Mouse (Mus musculus): ENCODE results near the gene Padi3. TPM values are rescaled to one million over a fixed set of nuclear protein-coding genes. Genes with fewer than 3 reads are reported as not detected.

The Padi3 gene
- total RNA-seq (2015): not detected in 2 replicates
- total RNA-seq (2017): 0.07 and 0.46 TPM in 2 replicates

DNA sequence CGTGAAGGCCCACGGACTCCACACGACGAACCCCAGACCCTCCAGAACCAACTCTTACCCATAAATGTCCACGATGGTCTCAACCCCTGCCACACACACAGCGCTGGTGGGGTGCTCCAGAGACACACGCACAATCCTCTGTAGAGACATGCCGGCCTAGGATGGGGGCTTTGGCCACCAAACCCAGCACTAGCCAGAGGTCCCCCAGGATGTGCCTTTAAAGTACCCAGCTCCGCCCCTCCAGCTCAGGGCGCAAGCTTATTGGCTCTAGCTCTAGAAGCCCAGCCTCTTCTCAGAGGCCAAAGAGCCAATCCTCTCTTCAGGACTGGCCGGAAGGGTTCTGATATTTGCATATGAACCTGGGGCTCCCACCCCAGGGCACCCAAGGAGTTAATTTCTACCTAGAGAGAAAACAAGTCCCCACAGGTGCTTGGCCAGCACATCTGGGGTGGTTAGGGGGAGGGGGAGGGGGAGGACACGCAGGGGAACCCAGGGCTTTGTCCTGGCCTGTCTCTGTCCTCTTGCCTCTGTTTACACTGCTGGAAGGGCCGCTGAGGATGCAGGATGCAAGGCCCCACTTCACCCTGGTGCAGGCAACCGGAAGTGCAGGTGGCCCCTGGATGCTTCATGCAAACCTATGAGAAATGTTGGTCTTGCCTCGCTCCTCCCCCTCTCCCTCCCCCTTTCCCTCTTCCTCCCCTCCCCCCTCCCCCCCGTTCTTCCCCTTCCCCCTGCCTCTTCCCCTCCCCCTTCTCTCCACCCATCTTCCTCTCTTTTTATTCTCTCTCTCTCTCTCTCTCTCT lies at the start of gene Padi3:
Gene Padi3 (minus strand): TSS at position 191 of the 803 bp plus-strand sequence.
- 0 out of 2 replicates have a peak, but pooled peaks have one; percentile 20 for ATAC-seq (replicated peaks; ENCODE audit: poor library complexity)

DNA sequence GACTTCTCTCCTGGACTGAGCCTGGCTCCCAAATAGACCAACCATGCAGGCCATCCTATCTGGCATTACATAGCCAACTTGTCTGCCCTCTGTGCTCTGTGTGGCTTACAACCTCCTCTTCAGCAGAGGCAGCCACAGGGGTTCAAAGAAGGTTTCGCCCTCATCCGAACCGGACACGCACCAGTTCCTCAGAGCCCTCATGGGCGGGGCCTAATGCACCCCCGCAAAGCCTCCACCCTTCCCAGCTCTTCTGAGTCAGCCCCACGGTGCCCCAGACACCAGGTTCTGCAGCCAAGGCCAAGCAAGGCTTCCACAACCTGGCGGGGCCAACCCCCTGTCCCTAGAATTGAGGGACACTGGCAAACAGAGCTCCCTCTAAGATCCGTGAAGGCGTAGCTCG lies 48.8 kb upstream of the Padi3 start:
- ATAC-seq (replicated peaks; ENCODE audit: poor library complexity): no peak

DNA sequence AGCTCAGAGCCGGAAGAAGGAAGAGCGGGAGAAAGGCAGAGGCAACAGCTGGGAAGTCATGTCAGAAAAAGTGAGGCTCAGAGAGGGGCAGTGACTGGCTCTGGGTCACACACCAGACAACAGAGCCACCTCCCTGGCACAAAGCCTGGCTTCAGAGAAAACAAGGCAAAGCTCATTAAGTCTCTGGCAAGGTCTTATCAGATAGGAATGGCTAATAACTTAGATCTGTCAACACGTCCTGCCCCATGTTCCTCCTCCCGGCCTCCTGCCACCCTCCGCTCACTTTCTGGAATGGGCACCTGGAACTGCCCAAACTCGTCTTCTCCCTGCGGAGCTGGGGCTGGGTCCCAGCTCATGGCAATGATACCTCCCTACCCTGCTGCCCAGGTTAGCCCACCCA lies 47.4 kb upstream of the Padi3 start:
- ATAC-seq (replicated peaks; ENCODE audit: poor library complexity): no peak

DNA sequence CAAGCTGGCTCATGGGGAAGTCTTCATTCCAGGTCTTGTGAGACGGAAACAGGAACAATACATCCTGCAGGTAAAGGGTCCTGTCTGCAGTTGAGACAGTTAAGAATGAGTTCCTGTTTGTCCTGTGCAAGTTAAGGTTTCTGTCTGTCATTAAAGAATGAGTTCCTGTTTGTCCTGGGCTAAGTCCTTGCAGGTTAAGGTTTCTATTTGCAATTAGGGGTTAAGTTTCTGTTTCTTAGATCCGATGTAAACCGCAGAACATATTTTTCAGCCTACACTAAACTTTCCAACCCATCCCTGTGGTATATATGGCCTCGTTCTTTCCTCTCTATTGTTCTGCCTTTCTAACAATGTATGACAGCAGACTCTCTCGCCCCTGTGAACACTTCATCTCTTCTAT lies 46.6 kb upstream of the Padi3 start:
- 0 out of 2 replicates have a peak, but pooled peaks have one; percentile 1 for ATAC-seq (replicated peaks; ENCODE audit: poor library complexity)

DNA sequence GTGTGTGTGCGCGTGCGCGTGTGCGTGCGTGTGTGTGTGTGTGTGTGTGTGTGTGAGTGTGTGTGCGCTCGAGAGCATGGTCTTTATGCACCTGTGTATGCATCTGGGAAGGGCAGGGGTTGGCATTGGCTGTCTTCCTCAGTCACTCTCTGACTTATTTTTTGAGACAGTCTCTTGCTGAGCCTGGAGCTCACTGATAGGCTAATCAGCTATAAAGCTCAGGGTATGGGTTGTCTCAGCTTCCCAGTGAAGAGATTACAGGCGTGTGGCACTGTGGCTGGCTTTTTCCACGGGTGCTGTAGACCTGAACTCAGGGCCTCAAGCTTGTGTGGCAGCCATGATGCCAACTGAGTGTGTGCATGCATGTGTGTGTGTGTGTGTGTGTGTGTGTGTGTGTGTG lies 44.7 kb upstream of the Padi3 start:
- ATAC-seq (replicated peaks; ENCODE audit: poor library complexity): peak; percentile 56

DNA sequence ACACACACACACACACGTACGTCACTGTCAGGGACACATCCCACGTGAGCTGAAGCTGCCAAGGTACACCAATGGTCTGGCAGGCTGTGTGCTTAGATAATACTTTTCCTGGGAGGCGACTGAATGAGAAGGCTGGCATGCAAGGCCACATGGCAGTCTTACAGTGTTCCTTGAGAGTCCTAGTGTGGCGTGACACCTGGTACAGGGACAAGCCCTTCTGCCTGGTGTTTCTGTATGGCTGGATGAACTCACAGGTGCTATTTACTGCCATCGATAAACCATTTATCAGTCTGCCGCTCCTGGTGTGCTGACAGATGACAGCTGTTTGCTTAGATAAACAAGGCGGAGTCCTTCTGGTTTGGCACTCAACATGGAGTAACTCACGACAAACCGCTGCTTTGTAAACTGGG lies 44.0 kb upstream of the Padi3 start:
- peak; percentile 69 for ATAC-seq (replicated peaks; ENCODE audit: poor library complexity)

DNA sequence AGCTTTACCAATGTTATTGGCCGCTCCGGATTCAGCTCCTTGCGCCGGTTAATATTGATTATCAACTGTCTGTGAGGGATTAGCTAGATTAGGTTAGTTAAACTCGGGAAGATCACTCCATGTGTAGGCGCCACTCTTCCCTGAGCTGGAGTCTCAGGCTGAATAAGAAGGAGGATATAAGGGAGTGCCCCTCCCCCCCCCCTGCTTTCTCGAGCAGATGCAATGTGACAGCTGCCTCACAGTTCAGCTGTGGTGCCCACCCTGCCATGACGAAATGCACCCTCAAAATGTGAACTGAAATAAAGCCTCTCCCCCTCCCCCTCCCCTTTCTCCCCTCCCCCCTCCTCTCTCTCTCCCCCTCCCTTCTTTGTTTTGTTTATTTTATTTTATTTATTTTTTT lies 43.2 kb upstream of the Padi3 start:
- ATAC-seq (replicated peaks; ENCODE audit: poor library complexity): no peak

DNA sequence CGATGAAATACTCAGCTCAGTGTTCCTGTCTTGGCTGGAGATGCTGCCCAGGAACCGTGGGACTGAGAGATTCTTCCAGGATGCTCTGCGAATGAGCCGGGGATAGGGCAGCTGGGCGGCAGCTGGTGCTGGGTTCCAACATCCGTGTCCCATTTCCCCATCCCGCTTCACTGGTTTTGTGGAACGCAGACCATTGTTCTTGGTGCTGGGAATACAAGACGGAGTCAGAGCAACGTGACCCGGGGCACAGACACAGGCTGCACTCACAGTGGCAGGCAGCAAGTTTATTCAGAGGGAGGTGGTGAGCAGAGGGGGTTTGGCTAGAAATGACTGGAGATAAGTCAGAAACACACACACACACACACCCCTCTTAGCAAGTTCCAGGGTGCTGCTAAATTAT lies 38.9 kb upstream of the Padi3 start:
- ATAC-seq (replicated peaks; ENCODE audit: poor library complexity): no peak

DNA sequence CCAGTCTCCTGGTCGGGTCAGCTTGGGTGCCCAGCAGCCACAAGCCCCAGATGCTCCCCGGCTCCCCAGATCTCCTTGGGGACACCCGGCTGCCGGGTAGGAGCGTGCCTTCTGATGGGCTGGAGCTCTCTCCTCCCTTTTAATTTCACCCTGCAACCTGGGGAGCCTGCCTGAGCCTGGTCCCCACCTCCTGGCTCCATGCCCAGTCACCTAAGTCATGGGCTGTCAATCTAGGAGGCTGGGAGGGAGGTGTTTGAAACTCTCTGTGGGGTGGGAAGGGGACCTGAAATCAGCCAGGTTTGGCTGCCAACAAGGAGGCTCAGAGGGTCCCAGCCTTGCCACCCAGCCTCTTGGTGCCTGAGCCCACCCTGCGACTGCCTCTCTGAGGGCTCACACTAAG lies 35.2 kb upstream of the Padi3 start, which contains the start of gene Padi1:
Gene Padi1 (minus strand): TSS at position 113 of the 400 bp plus-strand sequence.
- ATAC-seq (replicated peaks; ENCODE audit: poor library complexity): 0 out of 2 replicates have a peak, but pooled peaks have one; percentile 20

DNA sequence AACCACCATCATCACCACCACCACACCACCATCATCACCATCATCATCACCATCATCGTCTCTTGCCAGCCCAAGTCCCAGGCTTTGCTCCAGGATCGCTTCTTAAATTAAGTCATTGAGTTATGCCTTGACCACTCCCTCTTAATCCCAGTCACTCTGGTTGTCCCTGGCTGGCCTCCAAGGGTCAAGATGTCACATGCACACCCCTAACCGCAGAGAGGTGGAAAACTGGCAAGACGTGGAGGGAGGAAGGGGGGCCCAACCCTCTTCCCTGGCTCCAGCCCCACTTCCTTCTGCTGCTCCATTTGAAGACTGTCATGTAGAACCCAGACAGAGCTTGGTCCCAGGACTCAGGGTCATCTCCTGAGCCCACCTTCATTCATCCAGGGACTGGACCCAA lies 34.5 kb upstream of the Padi3 start:
- ATAC-seq (replicated peaks; ENCODE audit: poor library complexity): no peak

DNA sequence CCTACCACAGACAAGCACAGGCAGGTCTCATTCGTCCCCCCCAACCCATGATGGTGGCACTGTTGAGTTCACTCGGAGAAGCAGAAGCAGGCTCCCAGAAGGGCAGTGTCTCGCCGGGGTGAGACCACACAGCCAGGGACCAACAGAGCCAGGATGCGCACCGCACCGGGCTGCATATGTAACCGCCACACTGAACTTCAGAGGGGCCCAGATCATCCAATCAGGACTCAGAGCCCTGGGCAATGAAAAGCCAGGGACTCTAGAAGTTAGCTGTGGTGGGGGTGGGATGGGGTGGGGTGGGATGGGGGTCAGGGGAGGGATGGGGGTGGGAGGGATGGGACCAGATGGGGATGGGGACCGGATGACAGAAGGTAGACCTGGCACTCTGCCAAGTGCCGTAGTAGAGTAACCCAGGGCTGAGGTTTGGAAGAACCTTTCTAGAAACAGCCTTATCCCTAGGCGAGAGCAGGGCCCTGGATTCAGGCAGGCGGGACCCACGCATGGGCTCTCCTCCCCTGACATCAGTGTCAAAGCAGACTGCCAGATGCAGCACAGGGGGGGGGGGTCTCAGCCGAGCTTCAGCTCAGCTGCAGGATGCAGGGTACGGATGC lies 33.3 kb upstream of the Padi3 start:
- ATAC-seq (replicated peaks; ENCODE audit: poor library complexity): no peak

DNA sequence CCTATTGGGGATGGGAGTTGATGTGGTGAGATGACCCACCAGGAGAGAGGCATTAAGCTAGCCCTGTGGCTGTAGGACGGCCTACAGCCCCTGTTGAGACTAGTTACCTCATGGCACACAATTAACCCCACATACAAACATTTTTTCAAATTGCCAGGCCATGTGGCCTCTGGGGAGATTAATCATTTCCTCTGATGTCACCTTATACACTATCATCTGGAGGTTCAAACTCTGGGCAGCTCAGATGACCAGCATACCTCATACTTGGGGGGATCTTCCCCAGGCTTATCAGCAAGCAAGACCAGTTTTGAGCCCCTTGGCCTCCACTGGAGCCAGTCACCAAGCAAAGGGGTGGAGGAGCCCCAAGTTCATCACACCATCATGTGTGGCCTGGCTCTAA lies 32.5 kb upstream of the Padi3 start:
- ATAC-seq (replicated peaks; ENCODE audit: poor library complexity): no peak

DNA sequence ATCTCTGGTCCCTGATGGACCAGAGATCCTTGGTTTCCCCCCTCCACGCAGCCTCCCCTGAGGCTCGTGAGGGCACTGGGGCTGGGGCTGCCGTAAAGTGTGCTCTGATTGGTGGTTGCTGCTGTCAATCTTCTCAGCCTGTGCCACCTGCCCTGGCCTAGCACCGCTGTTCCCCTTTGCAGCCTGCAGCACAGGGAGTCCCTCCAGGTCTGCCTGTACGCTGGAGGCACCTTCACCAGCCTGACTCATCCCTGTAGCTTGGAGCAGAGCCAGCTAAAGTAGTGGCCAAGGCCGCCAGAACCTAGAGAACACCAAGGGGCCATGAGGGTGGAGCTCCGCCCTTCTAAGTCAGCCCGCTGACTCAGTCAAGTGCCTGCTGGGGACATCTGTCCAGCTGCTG lies 27.4 kb upstream of the Padi3 start:
- peak; percentile 27; the same call in 1 of the 2 replicates for ATAC-seq (replicated peaks; ENCODE audit: poor library complexity)

DNA sequence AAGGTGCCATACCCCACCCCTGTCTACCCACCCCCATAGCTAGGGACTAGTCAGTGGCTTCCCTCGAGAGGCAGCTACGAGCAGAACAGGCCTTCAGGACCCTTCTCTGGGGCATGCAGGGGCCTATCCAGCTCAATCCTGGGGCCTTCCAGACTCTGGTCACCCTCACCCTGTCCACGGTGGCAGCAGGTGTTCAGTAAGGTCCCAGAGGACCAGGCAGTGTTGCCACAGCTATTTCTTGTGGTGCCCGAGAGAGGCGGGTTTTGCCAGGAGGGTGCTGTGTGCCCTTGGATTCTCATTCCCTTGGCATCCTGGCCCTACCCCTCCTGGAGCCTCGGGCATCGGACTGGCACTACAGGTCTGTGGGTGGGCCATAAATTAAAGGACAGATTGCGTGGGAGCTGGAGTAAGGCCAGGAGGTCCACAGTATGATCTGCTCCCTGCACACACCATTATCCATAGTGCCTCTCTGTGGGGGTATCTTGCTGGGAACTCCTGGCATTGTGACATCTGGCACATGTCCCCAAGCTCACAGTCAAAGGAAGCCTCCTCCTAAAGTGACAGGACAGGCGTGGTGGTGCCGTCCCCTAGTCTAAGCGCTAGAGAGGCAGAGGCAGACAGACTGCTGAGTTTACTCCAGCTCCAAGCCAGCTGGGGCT lies 25.9 kb upstream of the Padi3 start:
- no peak for ATAC-seq (replicated peaks; ENCODE audit: poor library complexity)

DNA sequence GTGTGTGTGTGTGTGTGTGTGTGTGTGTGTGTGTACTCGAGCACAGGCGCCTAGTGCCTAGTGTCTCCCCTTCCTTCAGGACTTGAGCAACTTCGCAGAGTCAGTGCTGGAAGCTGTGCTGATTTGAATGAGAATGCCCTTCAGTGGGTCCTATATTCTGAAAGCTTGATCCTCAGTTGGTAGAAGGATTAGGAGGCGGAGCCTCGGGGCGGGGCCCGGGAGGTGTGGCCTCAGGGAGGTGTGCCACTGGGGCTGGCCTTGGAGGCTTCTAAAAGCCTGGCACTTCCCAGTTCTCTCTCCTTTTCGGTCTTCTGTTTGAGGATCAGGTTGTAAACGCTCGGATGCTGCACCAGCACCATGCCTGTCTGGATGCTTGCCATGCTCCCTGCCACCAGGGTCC lies 25.2 kb upstream of the Padi3 start:
- peak; percentile 87 for ATAC-seq (replicated peaks; ENCODE audit: poor library complexity)

DNA sequence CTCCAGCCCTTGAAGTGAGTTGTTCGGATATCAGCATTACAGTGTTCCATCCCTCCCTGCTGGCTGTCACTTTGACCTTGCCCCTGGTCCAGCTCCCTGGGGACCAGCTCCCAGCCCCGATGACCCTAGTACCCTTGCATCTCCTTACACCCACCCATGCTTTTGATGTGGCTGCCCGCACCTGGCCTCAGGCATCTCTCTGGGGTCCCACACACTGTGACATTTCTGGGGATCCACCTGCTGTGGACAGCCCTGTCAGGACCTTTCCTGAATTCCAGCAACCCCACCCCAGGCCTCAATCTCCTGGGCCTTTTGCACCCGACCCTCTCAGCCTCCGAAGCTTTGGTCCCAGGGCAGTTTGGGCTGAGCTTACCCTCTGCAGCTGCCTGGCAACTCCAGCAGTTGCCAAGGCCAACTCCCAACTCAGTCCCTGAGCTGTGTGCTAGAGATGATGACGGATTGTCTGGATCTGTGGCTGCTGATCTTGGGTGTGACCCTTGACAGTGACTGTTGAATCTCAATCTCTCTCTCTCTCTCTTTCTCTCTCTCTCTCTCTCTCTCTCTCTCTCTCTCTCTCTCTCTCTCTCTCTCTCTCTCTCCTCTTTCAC lies 24.0 kb upstream of the Padi3 start:
- ATAC-seq (replicated peaks; ENCODE audit: poor library complexity): no peak

DNA sequence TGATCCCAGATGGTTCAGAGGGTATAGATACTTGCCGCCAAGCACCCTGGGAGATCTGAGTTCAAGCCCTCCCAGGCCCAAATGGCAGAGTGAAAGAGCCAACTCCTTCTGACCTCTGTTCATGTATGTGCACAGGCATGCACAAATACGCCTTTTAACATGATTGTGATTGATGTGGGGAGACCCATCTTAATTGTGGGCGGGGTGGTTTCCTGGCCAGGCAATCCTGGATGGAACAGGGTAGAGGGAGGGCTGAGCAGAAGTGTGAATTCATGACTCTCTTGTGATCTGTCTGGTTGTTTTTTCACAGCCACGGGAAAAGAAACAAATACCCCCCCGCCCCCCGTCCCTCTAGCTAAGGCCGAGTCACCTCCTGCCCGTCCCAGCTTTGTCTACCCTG lies 22.4 kb upstream of the Padi3 start:
- ATAC-seq (replicated peaks; ENCODE audit: poor library complexity): no peak

DNA sequence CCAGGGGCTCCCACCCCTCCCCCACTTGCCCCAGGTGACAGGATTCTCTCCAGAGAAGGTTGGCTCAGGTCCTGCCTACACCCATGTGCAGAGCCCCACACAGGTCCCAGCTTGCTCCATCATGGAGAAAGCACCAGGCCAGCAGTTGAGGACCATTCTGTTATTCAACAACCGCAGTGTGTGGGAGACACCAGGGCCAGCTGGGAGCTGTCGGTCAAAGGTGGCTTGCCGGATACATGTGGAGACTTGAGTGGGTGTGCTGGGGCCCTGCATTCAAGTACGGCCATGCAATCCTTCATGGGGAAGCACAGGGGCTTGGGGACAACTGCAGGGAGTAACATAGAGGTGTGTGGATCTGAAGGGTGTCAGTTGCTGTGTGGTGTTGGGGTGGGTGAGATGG lies 21.4 kb upstream of the Padi3 start:
- no peak for ATAC-seq (replicated peaks; ENCODE audit: poor library complexity)

DNA sequence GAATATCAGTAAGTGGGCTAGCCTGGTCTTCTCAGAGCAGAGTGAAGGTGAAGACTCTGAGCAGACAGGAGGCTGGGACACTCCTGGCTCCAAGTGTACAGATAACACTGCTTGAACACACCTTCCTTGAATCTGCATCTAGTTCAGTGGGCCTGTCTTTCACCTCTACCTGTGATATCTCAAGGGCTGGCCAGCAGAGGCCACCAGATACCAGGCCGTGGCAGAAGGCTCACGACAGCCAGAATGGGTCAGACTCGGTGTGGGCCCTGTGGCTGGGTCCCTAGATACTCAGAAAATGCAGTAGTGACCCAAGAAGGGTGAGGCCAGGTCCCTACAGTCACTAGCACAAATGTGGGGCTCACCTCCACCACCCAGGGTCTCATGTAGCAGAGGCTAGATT lies 16.8 kb upstream of the Padi3 start:
- ATAC-seq (replicated peaks; ENCODE audit: poor library complexity): no peak

DNA sequence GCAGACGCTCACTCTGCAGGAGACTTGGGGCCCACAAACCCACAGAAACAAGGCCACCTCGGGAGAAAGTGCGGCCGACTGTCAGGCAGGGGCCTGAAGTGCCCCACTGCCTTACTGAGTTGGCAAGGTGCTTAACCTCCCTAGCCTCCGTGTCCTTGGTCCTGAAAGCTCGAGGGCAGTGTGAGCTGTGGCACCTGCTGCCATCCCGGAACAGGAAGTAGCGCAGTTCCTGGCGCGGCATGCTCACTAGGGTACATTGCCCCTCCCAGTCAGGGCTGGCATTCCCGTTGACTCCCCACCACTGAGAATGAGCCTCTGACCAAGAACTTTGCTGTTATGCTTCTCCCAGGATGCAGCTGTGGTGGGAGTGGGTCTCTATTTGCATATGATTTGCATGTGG lies 15.5 kb upstream of the Padi3 start:
- ATAC-seq (replicated peaks; ENCODE audit: poor library complexity): peak; percentile 29; the same call in 1 of the 2 replicates

DNA sequence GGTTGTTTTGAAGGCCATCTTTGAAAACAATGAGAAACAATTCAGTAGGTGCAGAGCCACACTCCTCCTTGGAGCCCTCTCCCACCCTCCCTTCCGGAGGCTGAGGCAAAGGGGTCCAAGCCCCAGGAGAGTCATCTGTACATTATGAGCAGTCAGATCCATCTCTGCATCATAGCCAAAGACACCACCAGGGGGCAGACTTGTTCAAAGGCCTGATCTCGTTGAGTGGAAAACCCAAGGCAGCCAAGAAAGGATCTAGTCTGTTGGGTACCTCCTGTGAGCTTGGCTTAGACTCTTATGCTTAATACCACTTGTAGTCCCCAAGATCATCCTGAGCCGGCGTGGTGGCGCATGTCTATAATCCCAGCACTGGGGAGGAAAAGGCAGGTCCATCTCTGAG lies 11.5 kb upstream of the Padi3 start:
- ATAC-seq (replicated peaks; ENCODE audit: poor library complexity): peak; percentile 59

Measured in megakaryocyte progenitor cell, adult 5-6 weeks (primary cell).